Mouse (Mus musculus) 3134 (cell line): Measurements from ENCODE around the gene Ccnb2.
"Not testable (repeated sequence)": the region's sequence is repeated elsewhere in the genome, so short reads cannot be mapped to it uniquely, and the experiment has no call there.

ENCODE experiments used
- DNase-seq: peaks from one replicate; pipeline ENCODE4 v3.0.0-alpha.2; 2011; ENCODE audit warnings: low spot score; ENCODE audit not compliant: insufficient read length; ENCODE audit errors: extremely low read depth

Ccnb2 gene

DNA sequence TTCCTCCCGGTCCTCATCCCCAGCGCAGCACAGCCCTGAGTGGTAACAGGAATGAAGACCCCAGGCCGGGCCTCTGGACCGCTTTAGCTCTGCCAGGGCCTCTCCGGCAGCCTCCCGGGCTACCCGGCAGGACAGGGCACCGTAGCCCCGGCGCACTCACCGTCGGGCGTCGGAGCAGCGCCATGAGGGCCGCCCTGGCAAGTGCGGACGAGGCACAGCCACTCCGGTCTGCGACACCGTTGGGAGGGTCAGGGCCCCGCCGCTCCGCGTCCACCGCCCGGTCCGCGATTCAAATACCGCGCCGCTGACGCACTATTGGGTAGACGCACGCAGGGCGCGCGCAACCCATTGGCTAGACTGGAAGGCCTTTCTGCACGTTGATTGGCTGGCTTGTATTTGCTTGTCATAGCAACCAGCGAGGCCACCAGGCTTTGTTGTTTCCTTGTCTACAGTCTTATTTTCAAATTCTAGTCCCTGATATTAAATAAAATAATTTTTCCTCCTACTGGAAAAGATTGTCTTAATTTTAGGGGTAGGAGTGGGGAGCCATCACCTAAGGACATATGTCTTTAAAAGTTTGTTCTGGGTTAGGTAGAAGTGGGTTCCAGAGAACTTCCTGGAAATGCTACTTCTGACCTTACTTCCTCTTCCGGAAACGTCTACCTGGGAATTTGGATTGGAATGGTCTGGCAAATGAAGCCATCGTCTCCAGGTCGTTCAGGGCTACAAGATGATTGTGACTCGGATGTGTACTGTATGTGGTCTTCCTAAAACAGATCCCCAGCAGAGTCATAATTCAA, at the start of gene Ccnb2:
Gene Ccnb2, minus strand, starts transcription at position 291 of the 800 bp plus-strand sequence.
- peak; percentile 89 for DNase-seq

DNA sequence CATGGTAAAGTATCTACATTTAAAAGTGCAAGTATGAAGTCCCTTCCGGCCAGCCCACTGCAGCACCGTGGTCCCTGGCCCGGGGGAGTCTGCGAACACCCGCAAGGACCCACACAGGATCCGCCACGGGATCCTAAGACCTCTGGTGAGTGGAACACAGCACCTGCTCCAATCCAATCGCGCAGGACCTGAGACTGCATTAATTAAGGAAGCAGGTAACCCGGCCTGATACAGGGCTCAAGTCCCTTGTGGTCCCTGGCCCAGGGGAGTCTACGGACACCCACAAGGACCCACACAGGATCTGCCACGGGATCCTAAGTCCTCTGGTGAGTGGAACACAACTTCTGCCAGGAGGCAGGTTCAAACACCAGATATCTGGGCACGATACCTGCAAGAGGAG, 41.7 kb upstream of the Ccnb2 start:
- DNase-seq, result not testable (repeated sequence)

DNA sequence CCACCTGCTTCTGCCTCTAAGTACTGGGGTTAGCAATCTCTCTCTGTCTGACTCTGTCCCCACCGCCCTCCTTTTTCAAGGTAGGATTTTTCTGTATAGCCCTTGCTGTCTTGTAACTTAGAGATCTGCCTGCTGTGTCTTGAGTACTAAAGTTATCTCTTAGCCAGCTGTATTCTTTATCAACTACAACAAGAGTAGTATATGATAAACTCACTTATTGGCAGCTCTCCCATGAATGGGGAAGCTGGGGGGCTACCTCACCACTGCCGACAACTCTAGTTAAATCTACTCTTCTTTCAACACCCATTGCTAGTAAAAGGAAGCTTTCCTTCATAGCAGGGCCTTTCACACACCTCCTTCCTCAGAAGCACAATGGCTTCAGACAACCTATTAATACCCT, 31.0 kb upstream of the Ccnb2 start:
- no peak for DNase-seq

DNA sequence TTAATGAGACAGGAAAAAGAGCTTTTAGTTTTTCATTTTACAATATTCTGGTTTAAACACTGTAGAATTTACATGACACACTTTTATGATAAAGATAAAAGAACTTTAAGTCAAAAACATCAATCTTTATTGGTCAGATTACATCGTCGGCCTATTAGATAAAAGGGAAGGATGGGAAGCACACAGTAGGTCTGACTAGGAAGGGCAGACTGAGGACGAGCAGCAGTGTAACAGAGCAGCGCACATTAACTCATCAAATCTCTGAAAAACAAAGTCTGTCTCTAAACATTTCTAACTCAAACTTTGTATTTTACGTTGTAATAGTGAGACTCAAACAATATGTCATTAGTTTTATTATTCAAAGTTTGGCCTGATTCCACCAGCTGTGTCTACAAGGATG, 27.7 kb upstream of the Ccnb2 start:
- no peak for DNase-seq

DNA sequence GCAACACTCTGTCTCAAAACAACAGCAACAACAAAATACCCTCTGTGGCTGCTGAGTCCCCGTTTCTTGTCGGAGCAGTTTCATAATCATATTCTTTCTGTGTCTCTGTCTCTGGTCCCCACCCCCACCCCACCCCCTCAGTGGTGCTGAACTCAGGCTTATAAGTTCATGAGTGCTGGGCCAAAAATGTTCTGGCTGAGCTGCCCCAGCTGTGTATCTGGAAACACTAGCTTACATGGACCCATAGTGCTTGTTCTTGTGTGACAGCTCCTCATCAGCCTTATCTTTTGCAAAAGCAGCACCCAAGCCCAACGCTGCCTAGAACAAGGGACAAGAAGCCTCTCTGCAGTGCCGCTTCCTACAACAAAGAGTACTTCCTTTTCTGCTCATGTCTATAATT, 18.6 kb upstream of the Ccnb2 start:
- DNase-seq, result no peak

DNA sequence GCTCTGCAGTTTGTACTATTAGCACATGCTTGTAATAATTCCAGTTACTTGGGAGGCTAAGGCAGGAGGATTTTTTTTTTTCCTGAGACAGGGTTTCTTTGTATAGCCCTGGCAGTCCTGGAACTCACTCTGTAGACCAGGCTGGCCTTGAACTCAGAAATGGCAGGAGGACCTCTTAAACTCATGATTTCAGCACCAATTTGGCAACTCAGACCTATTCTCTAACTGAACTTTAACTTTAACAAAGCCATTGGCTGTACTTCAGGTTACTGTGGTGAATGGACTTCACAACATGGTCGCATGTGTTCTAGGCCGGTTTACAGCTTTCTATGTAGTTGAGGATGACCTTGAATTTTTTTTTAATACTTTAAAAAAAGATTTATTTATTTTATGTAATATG, 1.3 kb upstream of the Ccnb2 start:
- DNase-seq, result no peak

DNA sequence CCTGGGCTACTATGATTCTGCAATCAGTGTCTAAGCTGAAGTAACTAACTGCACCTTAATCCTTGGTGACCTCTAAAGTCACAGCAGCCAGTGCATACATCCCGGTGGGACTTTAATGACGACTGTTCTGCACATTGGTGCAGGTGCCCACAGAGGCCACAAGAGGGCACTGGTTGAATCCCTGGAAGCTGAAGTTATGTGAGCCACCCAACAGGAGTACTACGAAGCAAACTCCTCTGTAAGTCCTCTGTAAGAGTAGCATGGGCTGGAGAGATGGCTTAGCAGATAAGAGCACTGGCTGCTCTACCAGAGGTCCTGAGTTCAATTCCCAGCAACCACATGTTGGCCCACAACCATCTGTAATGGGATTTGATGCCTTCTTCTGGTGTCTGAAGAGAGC, 4.9 kb downstream of the Ccnb2 start:
- DNase-seq, result no peak

DNA sequence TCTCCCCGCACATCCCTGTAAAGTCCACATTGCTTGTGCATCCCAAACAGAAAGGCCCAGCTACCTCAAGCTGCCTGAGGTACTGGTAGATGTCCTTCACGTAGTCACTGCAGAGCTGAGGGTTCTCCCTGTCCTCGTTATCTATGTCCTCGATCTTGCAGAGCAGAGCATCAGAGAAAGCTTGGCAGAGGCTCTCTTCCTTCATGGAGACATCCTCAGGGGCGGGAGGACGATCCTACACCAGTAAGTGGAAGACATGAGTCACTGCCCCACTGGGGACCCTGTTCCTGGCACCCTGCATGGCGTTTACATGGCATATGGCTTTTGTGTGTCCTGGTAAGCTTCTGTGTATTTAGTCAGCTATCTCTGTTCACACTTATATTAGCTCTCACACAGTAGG, 8.3 kb downstream of the Ccnb2 start:
- no peak for DNase-seq

DNA sequence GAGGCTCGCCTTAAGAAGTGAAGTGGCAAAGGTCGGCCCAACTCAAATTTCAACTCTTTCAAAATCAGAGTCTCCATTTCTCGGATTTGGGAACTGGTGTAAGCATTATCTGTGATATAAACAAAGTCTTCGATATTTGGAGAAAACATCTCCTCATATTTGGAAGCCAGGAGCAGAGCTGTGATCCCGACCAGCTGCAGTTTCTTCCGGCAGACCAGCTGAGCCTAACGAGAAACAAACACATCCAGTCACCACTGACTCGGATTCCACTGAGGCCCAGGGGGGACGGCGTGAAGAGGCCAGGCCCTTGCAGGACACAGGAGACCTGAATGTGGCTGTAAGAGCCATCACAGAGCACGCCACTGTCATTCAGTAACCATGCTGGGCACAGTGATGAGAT, 10.7 kb downstream of the Ccnb2 start:
- DNase-seq, result no peak

DNA sequence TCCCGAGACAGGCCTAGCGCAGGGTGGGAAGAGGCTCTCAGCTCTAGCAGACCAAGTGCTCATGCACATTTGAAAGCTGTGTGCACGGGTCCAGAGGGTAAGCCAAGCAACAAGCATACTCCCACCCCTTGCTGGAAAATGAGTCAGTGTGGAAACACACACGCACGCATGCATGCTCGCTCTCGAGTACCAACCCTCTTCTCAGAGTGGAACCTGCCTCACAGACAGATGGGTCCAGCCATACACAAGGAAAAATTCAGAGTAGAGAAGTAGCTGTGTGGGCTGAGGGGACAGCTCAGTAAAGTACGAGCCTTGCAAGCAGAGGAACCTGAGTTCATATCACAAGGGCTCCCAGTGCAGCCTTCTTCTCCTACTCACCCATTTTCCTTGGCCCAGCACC, 11.6 kb downstream of the Ccnb2 start:
- DNase-seq, result no peak

DNA sequence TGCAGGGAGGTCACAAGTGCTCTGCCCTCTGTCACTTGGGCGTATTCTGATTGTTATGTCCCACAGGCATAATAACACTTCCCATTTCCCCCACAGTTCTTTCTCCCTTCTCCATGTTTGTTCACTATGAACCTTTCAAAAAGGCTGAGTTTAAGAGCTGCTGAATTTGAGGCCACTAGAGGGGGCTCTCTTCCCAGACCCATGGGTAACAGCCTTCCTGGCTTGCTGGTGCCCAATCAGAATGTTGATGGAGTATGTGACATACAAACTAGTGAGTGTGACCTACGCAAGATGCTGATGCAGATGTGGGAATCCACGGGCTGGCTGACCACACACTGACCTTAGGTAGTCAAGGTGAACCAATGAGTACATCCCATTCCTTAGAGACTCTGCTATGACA, 12.6 kb downstream of the Ccnb2 start:
- DNase-seq, result no peak

DNA sequence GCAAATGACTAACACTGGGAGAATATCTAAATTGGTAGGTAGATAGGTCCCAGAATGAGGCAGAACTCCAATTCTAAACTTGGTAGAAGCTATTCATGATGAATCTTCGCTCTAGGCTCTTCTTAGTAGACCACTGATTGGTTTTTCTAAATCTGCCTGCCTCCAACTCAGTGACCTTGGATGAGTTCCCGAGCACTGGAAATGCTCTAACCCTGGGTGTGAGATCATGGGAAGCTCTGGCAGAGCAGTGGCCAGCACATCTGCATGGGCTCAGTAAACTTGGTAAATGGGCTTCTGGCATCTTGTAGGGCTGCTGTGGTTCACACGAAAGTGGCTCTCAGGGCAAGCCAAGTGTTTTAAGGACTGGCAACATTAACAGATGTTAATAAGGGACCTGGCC, 14.8 kb downstream of the Ccnb2 start:
- no peak for DNase-seq

DNA sequence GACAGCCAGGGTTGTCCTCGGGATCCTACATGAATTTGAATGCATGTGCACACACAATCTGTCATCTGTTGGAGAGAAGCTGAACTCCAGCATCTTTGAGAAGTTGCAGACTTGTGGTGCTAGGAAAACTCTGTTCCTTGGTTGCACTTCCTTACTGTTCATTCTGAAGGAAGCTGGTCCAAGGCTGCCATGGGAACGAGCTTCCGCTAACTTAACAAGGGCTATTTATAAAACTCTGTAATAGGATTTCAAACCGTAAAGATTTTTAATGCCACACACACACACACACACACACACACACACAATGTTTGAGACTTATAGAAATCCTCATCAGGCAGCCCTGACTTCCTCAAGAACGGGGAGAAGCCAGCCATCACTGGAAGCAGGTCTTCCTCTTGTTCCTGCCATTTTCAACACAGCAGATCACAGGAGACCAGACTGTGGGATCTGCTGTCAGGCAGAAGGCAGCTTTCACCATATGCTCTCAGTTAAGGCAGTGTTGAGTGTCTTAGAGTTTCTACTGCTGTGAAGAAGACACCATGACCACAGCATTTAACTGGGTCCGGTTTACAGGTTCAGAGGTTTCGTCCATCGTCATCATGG, 19.3 kb downstream of the Ccnb2 start:
- no peak for DNase-seq

DNA sequence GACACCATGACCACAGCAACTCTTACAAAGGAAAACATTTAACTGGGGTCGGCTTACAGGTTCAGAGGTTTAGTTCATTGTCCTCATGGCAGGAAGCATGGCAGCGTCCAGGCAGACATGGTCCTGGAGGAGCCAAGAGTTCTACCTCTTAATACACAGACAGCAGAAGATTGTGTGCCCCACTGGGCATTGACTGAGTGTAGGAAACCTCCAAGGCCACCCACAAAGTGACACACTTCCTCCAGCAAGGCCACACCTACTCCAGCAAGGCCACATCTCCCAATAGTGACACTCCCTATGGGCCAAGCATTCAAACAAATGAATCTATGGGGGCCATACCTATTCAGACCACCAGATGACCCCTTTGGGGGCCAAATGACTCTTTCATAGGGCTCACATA, 25.3 kb downstream of the Ccnb2 start:
- no peak for DNase-seq

DNA sequence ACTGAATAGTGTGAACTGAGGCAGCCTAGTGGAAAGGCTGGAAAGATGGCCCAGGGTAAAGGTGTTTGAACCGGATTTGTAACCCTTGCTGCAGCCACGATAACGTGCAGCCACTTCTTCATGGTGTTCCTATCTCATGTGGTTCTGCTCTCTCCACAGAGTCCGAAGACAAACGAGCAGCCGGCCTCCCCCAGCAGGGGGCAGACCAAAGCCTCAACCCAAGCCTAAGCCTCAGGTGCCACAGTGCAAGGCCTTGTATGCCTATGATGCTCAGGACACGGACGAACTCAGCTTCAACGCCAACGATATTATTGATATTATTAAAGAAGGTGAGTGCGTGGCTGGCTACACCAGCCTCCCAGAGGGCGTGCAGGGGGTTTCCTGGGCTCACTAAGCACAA, 25.7 kb downstream of the Ccnb2 start:
- DNase-seq, result no peak

DNA sequence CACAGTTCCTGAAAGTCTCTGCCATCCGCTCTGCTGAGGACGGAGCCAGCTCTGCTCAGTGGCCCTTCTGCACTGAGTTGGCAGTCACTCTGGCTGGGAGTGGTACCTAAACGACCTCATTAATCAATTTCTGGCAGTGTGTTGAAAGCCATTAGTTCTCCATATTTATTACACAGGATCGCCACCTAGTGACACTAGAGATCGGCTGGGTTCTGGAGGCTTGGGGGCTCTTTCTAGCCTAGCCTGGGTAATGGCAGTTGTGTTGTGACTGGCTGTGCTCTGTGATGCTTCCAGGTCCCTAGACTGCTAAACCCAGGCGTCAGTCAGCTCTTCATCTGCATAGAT, 28.8 kb downstream of the Ccnb2 start:
- no peak for DNase-seq

DNA sequence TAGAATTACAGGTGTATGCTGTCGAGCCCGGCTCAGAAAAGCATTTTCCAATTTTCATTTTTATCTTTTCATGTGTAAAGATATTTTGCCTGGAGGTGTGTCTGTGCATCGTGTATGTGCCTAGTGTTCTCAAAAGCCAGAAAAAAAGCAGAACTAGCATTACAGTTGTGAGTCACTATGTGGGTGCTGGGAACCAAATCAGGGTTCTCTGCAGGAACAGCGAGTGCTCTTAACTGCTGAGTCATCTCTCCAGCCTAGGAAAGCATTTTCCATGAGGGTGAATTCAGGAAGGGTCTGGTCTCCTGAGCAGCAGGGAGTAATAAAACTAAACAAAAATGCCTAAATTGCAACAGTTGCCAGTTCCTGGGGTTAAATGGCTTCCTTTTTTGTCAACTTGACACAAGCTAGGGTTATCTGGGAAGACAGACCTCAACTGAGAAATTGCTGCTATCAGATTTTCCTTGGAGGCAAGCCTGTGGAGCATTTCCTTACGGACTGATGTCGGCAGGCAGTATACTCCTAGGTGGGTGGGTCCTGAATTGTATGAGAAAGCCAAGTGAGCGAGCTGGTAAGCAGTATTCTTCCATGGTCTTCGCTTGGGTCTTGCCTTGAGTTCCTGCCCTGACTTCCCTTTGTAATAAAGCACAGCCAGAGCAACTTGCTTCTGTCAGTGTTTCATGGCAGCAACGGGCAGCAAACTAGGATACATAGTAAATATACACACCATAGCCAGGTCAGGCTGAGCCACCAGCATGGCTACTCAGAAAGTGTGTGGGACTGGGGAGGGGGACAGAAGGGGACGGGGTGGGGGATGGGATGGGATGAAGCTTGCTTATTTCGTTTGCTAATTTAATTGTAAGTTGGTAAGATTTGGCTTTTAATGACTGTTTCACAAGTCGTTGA, 29.4 kb downstream of the Ccnb2 start:
- DNase-seq, result no peak

DNA sequence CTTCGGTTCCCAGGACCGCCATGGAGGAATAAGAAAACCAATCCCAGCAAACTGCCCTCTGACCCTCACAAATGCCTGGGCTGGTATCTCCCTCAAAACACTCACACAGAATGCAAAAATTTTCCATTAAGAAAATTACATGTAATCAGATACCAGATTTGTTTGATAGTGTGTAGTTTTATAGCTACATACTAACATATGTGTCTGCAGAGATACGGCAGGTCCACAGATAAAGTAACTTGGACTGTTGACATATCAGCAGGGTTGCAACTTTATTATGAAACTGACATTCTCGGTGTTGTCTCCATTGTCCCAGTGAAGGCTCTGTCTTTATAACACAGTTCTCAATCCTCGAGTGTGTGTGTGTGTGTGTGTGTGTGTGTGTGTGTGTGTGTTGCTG, 30.3 kb downstream of the Ccnb2 start:
- DNase-seq, result no peak

DNA sequence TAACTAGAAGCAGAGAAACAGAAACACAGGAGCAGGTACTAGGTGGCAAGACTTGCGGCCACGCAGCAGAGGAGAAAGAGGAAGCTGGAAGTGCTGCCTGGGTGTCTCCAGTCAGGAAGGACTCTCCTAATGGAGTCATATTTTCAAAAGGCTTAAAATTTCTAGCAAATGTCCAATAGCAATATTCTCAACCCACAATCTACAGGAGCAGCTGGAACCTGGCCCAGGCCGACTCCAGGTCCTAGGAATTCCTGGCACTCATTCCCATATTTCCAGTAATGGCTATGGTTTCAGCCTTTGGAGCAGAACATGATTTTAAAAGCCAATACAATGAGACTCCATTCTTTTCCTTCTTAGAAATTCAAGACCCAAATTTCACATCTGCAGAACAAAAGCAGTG, 31.8 kb downstream of the Ccnb2 start:
- no peak for DNase-seq

DNA sequence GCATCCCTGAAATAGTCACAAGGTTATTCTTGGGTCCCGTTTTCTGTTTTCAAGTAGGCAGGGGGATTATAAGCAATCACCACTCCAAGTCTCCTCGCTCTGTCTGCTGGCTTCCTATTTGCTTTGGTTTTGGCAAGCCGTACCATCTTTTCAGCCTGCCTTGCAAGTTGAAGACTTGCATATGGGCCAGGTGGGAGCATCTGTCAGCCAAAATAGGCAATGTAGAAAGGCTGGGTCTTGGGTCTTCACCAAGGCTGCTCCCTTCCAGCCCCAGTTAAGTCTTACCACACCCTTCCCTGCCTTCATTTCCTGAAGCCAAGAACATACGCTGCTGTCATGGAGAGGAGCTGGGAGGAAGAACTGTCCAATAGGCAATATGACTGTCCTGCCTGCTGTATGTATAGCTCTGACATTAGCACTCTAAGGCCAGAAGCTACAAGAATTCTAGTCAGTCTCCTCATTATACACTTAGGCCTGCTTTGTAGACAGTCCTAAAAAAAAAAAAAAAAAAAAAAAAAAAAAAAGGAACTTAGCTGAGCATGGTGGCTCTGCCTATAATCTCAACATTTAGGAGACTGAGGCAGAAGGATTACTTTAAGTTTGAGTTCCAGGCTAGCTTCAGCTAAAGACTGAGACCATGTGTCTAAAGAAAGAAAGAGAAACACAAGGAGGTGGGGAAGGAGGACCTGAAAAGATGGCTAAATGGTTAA, 33.8 kb downstream of the Ccnb2 start:
- no peak for DNase-seq
